Mouse (Mus musculus): ENCODE results near the gene Nsun6. TPM values are rescaled to one million over a fixed set of nuclear protein-coding genes. Genes with fewer than 3 reads are reported as not detected.

The Nsun6 gene
- polyA plus RNA-seq (2012; rRNA removed): 7.0 and 7.9 TPM in 2 replicates

GRCm38 (mm10) chr2:15054945-15055637 lies at the start of gene Nsun6:
Gene Nsun6, minus strand, starts transcription at chr2:15055069.

DNA sequence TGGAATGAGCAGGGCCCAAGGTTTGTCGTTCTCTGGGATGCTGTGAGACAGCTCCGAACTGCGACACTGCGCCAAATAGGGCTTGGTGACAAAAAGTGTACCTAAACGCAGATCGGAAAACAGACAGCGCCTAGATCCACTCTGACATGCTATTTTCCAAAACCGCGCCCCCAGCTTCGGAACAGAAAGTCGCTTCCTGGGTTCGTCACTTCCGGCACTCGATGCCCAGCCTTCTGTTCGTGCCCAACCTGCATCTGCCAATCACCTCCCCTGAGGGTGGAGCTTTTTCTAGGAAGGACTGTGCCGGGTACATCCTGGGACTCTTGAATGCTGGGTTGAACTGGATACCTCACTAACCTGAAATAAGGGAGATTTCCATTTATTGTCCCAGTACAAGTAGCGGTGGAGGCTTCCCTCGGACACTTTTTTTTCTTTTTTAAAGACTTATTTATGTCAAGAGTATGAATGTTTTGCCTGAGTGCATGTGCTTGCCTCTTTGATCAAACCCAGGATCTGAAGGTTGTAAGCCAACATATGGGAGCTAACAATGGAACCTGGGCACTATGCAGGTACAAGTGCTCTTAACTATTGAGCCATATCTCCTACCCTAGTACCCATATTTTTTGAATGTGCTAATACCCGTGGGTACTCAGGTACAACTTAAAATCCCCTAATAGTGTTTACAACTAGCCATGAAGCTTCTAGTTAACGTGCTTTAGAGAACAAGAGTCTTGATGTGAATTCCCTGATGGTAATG lies 5.6 kb downstream of the Nsun6 start, which contains the start of gene Arl5b:
Gene Arl5b, plus strand, starts transcription at position 279 of the 757 bp plus-strand sequence.

Other genes starting within 250 kb of the Nsun6 start
- 34.9 and 35.8 TPM in 2 replicates for gene Arl5b, start 5.7 kb downstream of the Nsun6 start, polyA plus RNA-seq (2012; rRNA removed)